Mouse (Mus musculus): ENCODE data around the gene Ccdc39. TPM values are rescaled to one million over a fixed set of nuclear protein-coding genes. Genes with fewer than 3 reads are reported as not detected.

Ccdc39 gene
- total and polyA plus RNA-seq, 3 experiments = 0.25 to 5.6 (median 0.51) TPM

DNA sequence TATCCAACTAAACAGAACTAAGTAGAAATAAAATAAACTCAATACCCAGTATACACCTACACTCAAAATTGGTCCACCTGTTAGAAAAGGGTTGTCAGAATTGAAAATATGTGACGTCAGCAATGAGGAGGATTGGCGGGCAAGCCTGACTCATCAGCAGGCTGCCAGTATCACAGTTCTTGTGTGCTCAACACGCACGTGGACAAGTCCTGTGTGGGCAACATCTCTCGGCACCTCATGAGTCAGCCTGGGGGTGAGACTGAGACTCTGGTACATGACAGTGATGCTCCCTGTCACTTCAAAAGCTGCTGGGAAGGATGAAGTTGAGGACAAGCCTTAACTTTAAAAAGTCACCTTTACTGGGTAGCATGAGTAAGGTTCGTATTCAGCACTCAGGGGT is 34.6 kb upstream of the Ccdc39 start:
- Histone ChIP-seq H3K9me3 (replicated peaks; ENCODE audit: low read length) (peaks cover 4% of the 10 kb centered on the region), H3K36me3 (replicated peaks in 1 of 2; ENCODE audit: control insufficient read depth in 1 of 2, insufficient read depth in 1 of 2, low read length in 1 of 2) (no peaks in the 10 kb centered on the region), H3K79me2 (replicated peaks; ENCODE audit: control insufficient read depth, extremely low read depth, insufficient read depth, poor library complexity, severe bottlenecking) (no peaks in the 10 kb centered on the region), H3K9ac (ENCODE audit: insufficient read depth, low read depth) (no peak overlapping the region), H3K4me3 (replicated peaks in 1 of 3; ENCODE audit: low read depth in 2 of 3, low read length in 2 of 3, poor library complexity in 1 of 3) (no peak overlapping the region), H3K4me2 (ENCODE audit: insufficient read depth, low read depth, poor library complexity, severe bottlenecking) (no peak overlapping the region), H3K27ac (ENCODE audit: insufficient read depth, low read depth) (no peak overlapping the region), H3K27me3 (replicated peaks) (no peaks in the 10 kb centered on the region), H3K4me1 (ENCODE audit: control insufficient read depth in 1 of 2, insufficient read depth in 2 of 2) (no peaks in the 10 kb centered on the region)
- in situ Hi-C loops (cut with MboI; ENCODE audit: low pct_ligation_motif_present, low pct_unique_long_range_greater_than_20kb, low sequenced_read_pairs) (no loop called here), dilution Hi-C loops (cut with MboI; ENCODE audit: extremely low pct_ligation_motif_present, extremely low pct_unique_long_range_greater_than_20kb, low sequenced_read_pairs) (no loop called here)
- DNase-seq (ENCODE audit: extremely low read depth) = no peak
- TF ChIP-seq ZC3H11A (IDR thresholded peaks at IDR 0.05; ENCODE audit: low read depth, low read length) = no peak
- TF ChIP-seq ELF1 (IDR thresholded peaks at IDR 0.05; ENCODE audit: low read depth, low read length) = no peak
- TF ChIP-seq POLR2AphosphoS2 (IDR thresholded peaks at IDR 0.05; ENCODE audit: low read depth, low read length) = no peak
- TF ChIP-seq HCFC1 (IDR thresholded peaks at IDR 0.05; ENCODE audit: low read depth, low read length) = no peak
- no peak for TF ChIP-seq NELFE (IDR thresholded peaks at IDR 0.05; ENCODE audit: low read depth, low read length)
- no peak for TF ChIP-seq ETS1 (conservative IDR thresholded peaks at IDR 0.05; ENCODE audit: low read depth, low read length)
- no peak for TF ChIP-seq USF1 (IDR thresholded peaks at IDR 0.05; ENCODE audit: low read depth, low read length)
- TF ChIP-seq MAFK (IDR thresholded peaks at IDR 0.05; ENCODE audit: insufficient replicate concordance, low read length) = no peak
- no peak for TF ChIP-seq RAD21 (IDR thresholded peaks at IDR 0.05; ENCODE audit: low read depth, low read length)
- no peak for TF ChIP-seq CHD2 (IDR thresholded peaks at IDR 0.05; ENCODE audit: low read length)
- TF ChIP-seq POLR2A (IDR thresholded peaks at IDR 0.05; ENCODE audit: low read depth, low read length) = no peak
- TF ChIP-seq NRF1 (IDR thresholded peaks at IDR 0.05; ENCODE audit: low read depth, low read length) = no peak
- TF ChIP-seq SIN3A (IDR thresholded peaks at IDR 0.05; ENCODE audit: low read length) = no peak
- TF ChIP-seq ZNF384 (IDR thresholded peaks at IDR 0.05; ENCODE audit: low read depth, low read length) = no peak
- no peak for TF ChIP-seq IRF4 (IDR thresholded peaks at IDR 0.05; ENCODE audit: low read depth, low read length)
- no peak for TF ChIP-seq MXI1 (IDR thresholded peaks at IDR 0.05; ENCODE audit: low read depth, low read length)

DNA sequence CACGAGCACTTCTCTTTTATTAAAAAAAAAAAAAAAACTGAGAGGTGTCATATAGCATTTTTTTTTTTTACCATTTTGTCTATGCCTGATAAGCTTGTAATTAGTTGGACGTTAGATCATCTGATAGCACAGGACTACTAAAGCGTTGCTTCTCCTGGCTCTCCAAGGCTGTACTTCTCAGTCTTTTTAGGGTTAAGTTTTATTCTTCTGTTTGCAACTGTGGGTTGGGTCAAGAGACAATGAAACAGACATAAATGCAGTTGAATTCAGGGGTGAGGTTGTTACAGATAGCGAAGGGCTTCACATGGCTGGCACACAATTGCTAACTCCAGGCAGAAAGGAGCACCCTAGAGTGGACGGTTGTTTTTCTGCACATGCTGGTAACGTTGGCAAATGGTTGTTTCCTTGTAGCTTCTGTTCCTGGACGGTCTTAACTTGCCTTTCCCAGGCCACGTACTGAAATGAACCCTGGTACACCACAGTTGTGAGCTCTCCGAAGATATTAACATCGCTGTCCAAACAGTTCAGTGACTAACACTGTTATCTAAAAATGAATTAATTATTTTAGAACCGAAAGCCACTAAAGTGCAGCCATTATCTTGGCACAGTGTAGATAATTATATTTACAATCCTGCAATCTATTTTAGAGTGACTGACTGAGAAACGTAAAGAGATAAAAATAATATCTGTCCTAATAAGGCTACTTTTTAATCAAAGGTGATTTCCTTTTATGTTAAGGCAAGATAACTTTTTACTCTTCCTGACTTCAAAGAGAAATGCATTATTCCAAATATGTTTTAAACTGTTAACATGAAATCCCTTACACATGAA is 30.6 kb upstream of the Ccdc39 start:
- no peak for DNase-seq (ENCODE audit: extremely low read depth)
- H3K36me3 ChIP-seq (replicated peaks in 1 of 2; ENCODE audit: control insufficient read depth in 1 of 2, insufficient read depth in 1 of 2, low read length in 1 of 2) = no peaks in the 10 kb centered on the region
- dilution Hi-C loops (cut with MboI; ENCODE audit: extremely low pct_ligation_motif_present, extremely low pct_unique_long_range_greater_than_20kb, low sequenced_read_pairs) (no loop called here), in situ Hi-C loops (cut with MboI; ENCODE audit: low pct_ligation_motif_present, low pct_unique_long_range_greater_than_20kb, low sequenced_read_pairs) (no loop called here)
- H3K9ac ChIP-seq (ENCODE audit: insufficient read depth, low read depth) = no peak overlapping the region
- H3K27ac ChIP-seq (ENCODE audit: insufficient read depth, low read depth) = no peak overlapping the region
- H3K4me1 ChIP-seq (ENCODE audit: control insufficient read depth in 1 of 2, insufficient read depth in 2 of 2) = no peaks in the 10 kb centered on the region
- H3K27me3 ChIP-seq (replicated peaks) = no peaks in the 10 kb centered on the region
- no peaks in the 10 kb centered on the region for H3K9me3 ChIP-seq (replicated peaks; ENCODE audit: low read length)
- no peak overlapping the region for H3K4me3 ChIP-seq (replicated peaks in 1 of 3; ENCODE audit: low read depth in 2 of 3, low read length in 2 of 3, poor library complexity in 1 of 3)
- TF ChIP-seq ZC3H11A (IDR thresholded peaks at IDR 0.05; ENCODE audit: low read depth, low read length) (no peak), JUN (IDR thresholded peaks at IDR 0.05; ENCODE audit: insufficient read depth, low read depth, low read length) (no peak), MEF2A (IDR thresholded peaks at IDR 0.05; ENCODE audit: borderline replicate concordance, low read depth, low read length) (no peak), JUND (conservative IDR thresholded peaks at IDR 0.05; ENCODE audit: low read depth, low read length) (no peak), KAT2A (IDR thresholded peaks at IDR 0.05; ENCODE audit: insufficient replicate concordance, low read length) (no peak), NRF1 (IDR thresholded peaks at IDR 0.05; ENCODE audit: low read depth, low read length) (no peak), NELFE (IDR thresholded peaks at IDR 0.05; ENCODE audit: low read depth, low read length) (no peak)
- no peaks in the 10 kb centered on the region for H3K79me2 ChIP-seq (replicated peaks; ENCODE audit: control insufficient read depth, extremely low read depth, insufficient read depth, poor library complexity, severe bottlenecking)
- H3K4me2 ChIP-seq (ENCODE audit: insufficient read depth, low read depth, poor library complexity, severe bottlenecking) = no peak overlapping the region
